9 mouse cellular contexts compared by ENCODE assay signal in the genomic region with DNA sequence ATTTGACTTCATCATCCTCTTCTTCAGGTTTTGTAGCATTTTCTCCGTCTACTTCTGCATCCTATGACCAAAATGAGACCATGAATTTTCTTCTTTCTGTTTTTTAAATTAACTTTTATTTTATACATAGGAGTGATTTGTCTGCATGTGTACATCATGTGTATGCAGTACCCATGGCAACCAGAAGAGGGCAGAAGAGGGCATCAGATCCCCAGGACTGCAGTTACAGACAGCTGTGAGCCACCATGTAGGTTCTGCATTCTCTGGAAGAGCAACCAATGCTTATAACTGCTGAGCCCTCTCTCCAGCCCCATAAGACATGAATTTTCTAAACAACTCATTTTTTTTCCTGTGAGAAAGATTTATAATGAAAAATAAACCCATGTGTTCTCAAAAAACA. TPM values are rescaled to one million over a fixed set of nuclear protein-coding genes. Genes with fewer than 3 reads are reported as not detected.
A peak's percentile ranks its signal among the peaks of the same experiment; 100 is the strongest.
DNase-seq lines count a peak whose midpoint lies in the region; ATAC-seq and TF ChIP-seq lines count a peak whose summit lies in the region.
"Had no signal": no experiment of that assay in that cellular context is flagged by ENCODE, and none has a peak within 500 bp of the region (broad histone marks: within the 10 kb centered on the region; RNA-seq: fewer than 3 reads in every experiment).

No protein-coding gene starts in this region.

- H3K36me3 ChIP-seq in midbrain, embryonic 14.5 days (ENCODE audit: control insufficient read depth, insufficient read depth, low read length): no peaks in the 10 kb centered on the region
- no peaks in the 10 kb centered on the region for H3K36me3 ChIP-seq in midbrain, embryonic 13.5 days

- H3K4me3 ChIP-seq in gastrocnemius, adult 2 months: no peak overlapping the region
- H3K4me3 ChIP-seq in midbrain, embryonic 14.5 days (replicated peaks; ENCODE audit: low read depth, low read length): no peak overlapping the region
- H3K4me3 ChIP-seq in midbrain, embryonic 13.5 days (replicated peaks): no peak overlapping the region

- TF ChIP-seq CTCF in gastrocnemius, adult 2 months (IDR thresholded peaks at IDR 0.05): peak; percentile 62

- no peak overlapping the region for H3K9ac ChIP-seq in midbrain, embryonic 14.5 days (replicated peaks; ENCODE audit: low read length)
- no peak overlapping the region for H3K9ac ChIP-seq in midbrain, embryonic 13.5 days (replicated peaks)

- DNase-seq in gastrocnemius, adult 2 months: peak; percentile 30
- no peak for DNase-seq in gastrocnemius, postnatal 25 days
- DNase-seq in midbrain, embryonic 14.5 days: peak; percentile 39
- DNase-seq in adrenal gland, postnatal 10 days: peak; percentile 63
- peak; percentile 10 for DNase-seq in hindlimb bud, embryonic 11.5 days (ENCODE audit: extremely low spot score, low read depth, low spot score)
- DNase-seq in natural killer cell, adult 2 months (ENCODE audit: low spot score in 2 of 2): peak; percentile 14 to 46
- DNase-seq in urinary bladder, adult 2 months (ENCODE audit: low spot score): no peak

- 54% methylated on average over 1 of the region's 1 CpGs for WGBS in midbrain, embryonic 14.5 days
- 46% methylated on average over 1 of the region's 1 CpGs for WGBS in midbrain, embryonic 13.5 days

- H3K27me3 ChIP-seq in midbrain, embryonic 14.5 days (ENCODE audit: control insufficient read depth, insufficient read depth, low read length): no peaks in the 10 kb centered on the region
- H3K27me3 ChIP-seq in midbrain, embryonic 13.5 days: no peaks in the 10 kb centered on the region

- ATAC-seq in midbrain, embryonic 14.5 days (ENCODE audit: low FRiP score, low TSS enrichment): no peak
- no peak for ATAC-seq in midbrain, embryonic 13.5 days

- no peaks in the 10 kb centered on the region for H3K9me3 ChIP-seq in midbrain, embryonic 14.5 days (ENCODE audit: control insufficient read depth, low read length)
- H3K9me3 ChIP-seq in midbrain, embryonic 13.5 days: no peaks in the 10 kb centered on the region

- intact Hi-C loops in gastrocnemius, adult 2 months (cut with DNase I): no loop called here

- H3K27ac ChIP-seq in gastrocnemius, adult 2 months: no peak overlapping the region
- H3K27ac ChIP-seq in midbrain, embryonic 14.5 days (replicated peaks; ENCODE audit: low read depth, low read length): no peak overlapping the region
- H3K27ac ChIP-seq in midbrain, embryonic 13.5 days: no peak overlapping the region

- no peaks in the 10 kb centered on the region for H3K4me1 ChIP-seq in midbrain, embryonic 14.5 days (ENCODE audit: control insufficient read depth, insufficient read depth, low read length)
- no peaks in the 10 kb centered on the region for H3K4me1 ChIP-seq in midbrain, embryonic 13.5 days (replicated peaks)

- no peak overlapping the region for H3K4me2 ChIP-seq in midbrain, embryonic 14.5 days (ENCODE audit: low read length)
- no peak overlapping the region for H3K4me2 ChIP-seq in midbrain, embryonic 13.5 days (replicated peaks)

RNA-seq across cellular contexts. Expression of gene Psmc2, which starts 28.9 kb away (rescaled TPM):
- total RNA-seq in gastrocnemius, adult 2 months (2021): 100 to 1,000 TPM; 111 to 127 TPM
- total RNA-seq in gastrocnemius, postnatal 25 days (2021): 100 to 1,000 TPM in 1 of 2 experiments, 10 to 100 TPM in 1; 91.2 to 108 TPM
- 176 and 187 TPM in 2 replicates for polyA plus RNA-seq in midbrain, embryonic 14.5 days (2014; fragmentation: Nextera tagmentation; extraction: Ambion mirVana)
- polyA plus RNA-seq in midbrain, embryonic 13.5 days (2015; fragmentation: Nextera tagmentation; extraction: Ambion mirVana): 207 and 215 TPM in 2 replicates
- total RNA-seq in adrenal gland, postnatal 10 days (2021): 100 to 1,000 TPM; 108 to 114 TPM
- 89.3 and 97.7 TPM in 2 replicates for polyA plus RNA-seq in urinary bladder, adult 2 months (2012; rRNA removed)

RNA-seq across cellular contexts. Expression of gene Dnajc2, which starts 28.9 kb away (rescaled TPM):
- 10 to 100 TPM; 21.4 to 24.7 TPM for total RNA-seq in gastrocnemius, adult 2 months (2021)
- 10 to 100 TPM; 15.5 to 17.6 TPM for total RNA-seq in gastrocnemius, postnatal 25 days (2021)
- 75.4 and 76.2 TPM in 2 replicates for polyA plus RNA-seq in midbrain, embryonic 14.5 days (2014; fragmentation: Nextera tagmentation; extraction: Ambion mirVana)
- polyA plus RNA-seq in midbrain, embryonic 13.5 days (2015; fragmentation: Nextera tagmentation; extraction: Ambion mirVana): 81.1 and 87.6 TPM in 2 replicates
- 10 to 100 TPM; 26.5 to 28.8 TPM for total RNA-seq in adrenal gland, postnatal 10 days (2021)
- 15.3 and 18.5 TPM in 2 replicates for polyA plus RNA-seq in urinary bladder, adult 2 months (2012; rRNA removed)

RNA-seq across cellular contexts. Expression of gene Slc26a5, which starts 51.4 kb away (rescaled TPM):
- total RNA-seq in gastrocnemius, adult 2 months (2021): not detected
- total RNA-seq in gastrocnemius, postnatal 25 days (2021): not detected
- polyA plus RNA-seq in midbrain, embryonic 14.5 days (2014; fragmentation: Nextera tagmentation; extraction: Ambion mirVana): 0.23 and 0.34 TPM in 2 replicates
- polyA plus RNA-seq in midbrain, embryonic 13.5 days (2015; fragmentation: Nextera tagmentation; extraction: Ambion mirVana): 0.05 and 0.14 TPM in 2 replicates
- total RNA-seq in adrenal gland, postnatal 10 days (2021): not detected
- 0.22 TPM in 2 replicates for polyA plus RNA-seq in urinary bladder, adult 2 months (2012; rRNA removed)
- polyA plus RNA-seq: large intestine, adult 2 months had no signal

Comparison
In these comparisons a context has a peak if more than half of its experiments do, and no peak if none do; other contexts are left out.
1. DNase-seq: peak in gastrocnemius, adult 2 months (single experiment), midbrain, embryonic 14.5 days (single experiment), adrenal gland, postnatal 10 days (single experiment), hindlimb bud, embryonic 11.5 days (single experiment) and natural killer cell, adult 2 months (2 of 2); none in gastrocnemius, postnatal 25 days (single experiment) and urinary bladder, adult 2 months (single experiment).